Mouse (Mus musculus): ENCODE results near the gene Fscn1. TPM values are rescaled to one million over a fixed set of nuclear protein-coding genes. Genes with fewer than 3 reads are reported as not detected.

Gene Fscn1
- total and polyA plus RNA-seq, 2 experiments = 2.0 to 4.4 TPM

DNA sequence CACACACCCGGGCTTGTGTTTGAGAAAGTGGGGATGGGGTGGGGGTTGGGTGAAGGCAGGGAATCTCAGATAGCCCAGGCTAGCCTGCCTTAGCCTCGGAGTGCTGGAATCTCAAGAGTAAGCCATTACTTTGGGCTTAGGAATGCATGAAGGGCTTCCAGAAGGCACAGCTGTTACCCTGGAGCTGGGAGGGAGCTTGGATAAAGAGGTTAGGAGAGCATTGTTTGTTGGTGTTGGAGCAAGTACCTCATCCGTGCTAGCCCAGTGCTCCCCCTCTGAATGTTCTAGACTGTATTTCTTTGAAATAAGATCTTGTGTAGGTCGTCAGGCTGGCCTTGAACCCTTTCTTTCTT, 30.8 kb upstream of the Fscn1 start:
- peaks cover 11% of the 10 kb centered on the region for H3K4me1 ChIP-seq (ENCODE audit: control insufficient read depth, insufficient read depth, low read length)

GRCm38 (mm10) chr5:142931241-142931745, 28.9 kb upstream of the Fscn1 start:
- Histone ChIP-seq H3K27me3 (ENCODE audit: control insufficient read depth, insufficient read depth, low read length) (no peaks in the 10 kb centered on the region), H3K9ac (ENCODE audit: low read depth, low read length) (peak overlapping the region; percentile 7; the same call in 1 of the 2 replicates), H3K4me1 (ENCODE audit: control insufficient read depth, insufficient read depth, low read length) (peaks cover 20% of the 10 kb centered on the region), H3K79me2 (ENCODE audit: control insufficient read depth, insufficient read depth, low read length) (no peaks in the 10 kb centered on the region), H3K27ac (replicated peaks; ENCODE audit: insufficient read depth, low read depth, low read length) (peak overlapping the region; percentile 34), H3K4me3 (ENCODE audit: insufficient read depth, low read depth, low read length) (no peak overlapping the region), H3K36me3 (ENCODE audit: control insufficient read depth, insufficient read depth, low read length) (no peaks in the 10 kb centered on the region)
- no peak for TF ChIP-seq POLR2A (IDR thresholded peaks at IDR 0.05; ENCODE audit: extremely low read depth, insufficient read depth, low read length)
- peak; percentile 84 for DNase-seq (ENCODE audit: extremely low read depth, low read depth, low spot score)
- WGBS = 21% methylated on average over 9 of the region's 9 CpGs

More for the DNA sequence above, 30.8 kb upstream of the Fscn1 start:
- H3K27ac ChIP-seq (replicated peaks; ENCODE audit: insufficient read depth, low read depth, low read length) = peak overlapping the region; percentile 74
- TF ChIP-seq CTCF (IDR thresholded peaks at IDR 0.05; ENCODE audit: low read depth, low read length) = no peak
- TF ChIP-seq POLR2A (IDR thresholded peaks at IDR 0.05; ENCODE audit: extremely low read depth, insufficient read depth, low read length) = no peak
- H3K27me3 ChIP-seq (ENCODE audit: control insufficient read depth, insufficient read depth, low read length) = no peaks in the 10 kb centered on the region
- peak overlapping the region; percentile 59 for H3K4me3 ChIP-seq (ENCODE audit: insufficient read depth, low read depth, low read length)
- H3K79me2 ChIP-seq (ENCODE audit: control insufficient read depth, insufficient read depth, low read length) = no peaks in the 10 kb centered on the region
- peak overlapping the region; percentile 74 for H3K9ac ChIP-seq (ENCODE audit: low read depth, low read length)
- H3K36me3 ChIP-seq (ENCODE audit: control insufficient read depth, insufficient read depth, low read length) = no peaks in the 10 kb centered on the region
- 26% methylated on average over 4 of the region's 4 CpGs for WGBS
- no peak for DNase-seq (ENCODE audit: extremely low read depth, low read depth, low spot score)

DNA sequence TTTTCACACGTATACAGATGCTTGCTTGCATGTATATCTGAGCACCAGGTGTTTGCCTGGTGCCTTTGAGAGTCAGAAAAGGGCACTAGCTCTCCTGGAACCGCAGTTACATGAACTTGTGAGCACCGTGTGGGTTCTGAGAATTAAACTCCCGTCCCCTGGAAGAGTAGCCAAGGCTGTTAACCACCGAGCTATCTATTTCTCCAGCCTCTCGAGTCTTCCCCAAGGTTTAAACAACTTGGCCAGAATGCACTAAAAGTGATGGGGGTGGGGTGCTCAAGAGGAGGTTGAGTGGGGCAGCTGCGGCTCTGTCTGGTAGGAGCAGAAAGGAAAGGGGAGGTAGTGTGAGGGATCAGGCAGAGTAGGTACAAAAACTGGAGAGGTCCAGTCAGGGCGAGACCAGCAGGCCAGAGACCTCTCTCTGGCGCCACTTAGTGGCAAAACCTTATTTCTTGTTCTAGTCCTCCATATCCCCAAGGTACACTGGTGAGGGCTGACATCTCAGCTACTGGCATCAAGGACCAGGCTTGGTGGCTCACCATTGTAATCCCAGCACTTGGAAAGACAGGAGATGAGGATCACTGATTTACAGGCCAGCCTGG, 28.0 kb upstream of the Fscn1 start:
- no peak overlapping the region for H3K4me3 ChIP-seq (ENCODE audit: insufficient read depth, low read depth, low read length)

GRCm38 (mm10) chr5:142932731-142933130, 27.4 kb upstream of the Fscn1 start:
- no peaks in the 10 kb centered on the region for H3K27me3 ChIP-seq (ENCODE audit: control insufficient read depth, insufficient read depth, low read length)
- no peaks in the 10 kb centered on the region for H3K79me2 ChIP-seq (ENCODE audit: control insufficient read depth, insufficient read depth, low read length)
- H3K36me3 ChIP-seq (ENCODE audit: control insufficient read depth, insufficient read depth, low read length) = no peaks in the 10 kb centered on the region
- WGBS = 21% methylated on average over 8 of the region's 8 CpGs
- no peak overlapping the region for H3K9ac ChIP-seq (ENCODE audit: low read depth, low read length)
- H3K4me3 ChIP-seq (ENCODE audit: insufficient read depth, low read depth, low read length) = no peak overlapping the region
- TF ChIP-seq POLR2A (IDR thresholded peaks at IDR 0.05; ENCODE audit: extremely low read depth, insufficient read depth, low read length) = no peak
- no peak for TF ChIP-seq CTCF (IDR thresholded peaks at IDR 0.05; ENCODE audit: low read depth, low read length)
- H3K4me1 ChIP-seq (ENCODE audit: control insufficient read depth, insufficient read depth, low read length) = peaks cover 20% of the 10 kb centered on the region
- peak; percentile 93 for DNase-seq (ENCODE audit: extremely low read depth, low read depth, low spot score)
- H3K27ac ChIP-seq (replicated peaks; ENCODE audit: insufficient read depth, low read depth, low read length) = peak overlapping the region; percentile 34

More for the DNA sequence above, 28.0 kb upstream of the Fscn1 start:
- Histone ChIP-seq H3K27ac (replicated peaks; ENCODE audit: insufficient read depth, low read depth, low read length) (peak overlapping the region; percentile 34), H3K9ac (ENCODE audit: low read depth, low read length) (no peak overlapping the region; the same call in 1 of the 2 replicates), H3K79me2 (ENCODE audit: control insufficient read depth, insufficient read depth, low read length) (no peaks in the 10 kb centered on the region), H3K27me3 (ENCODE audit: control insufficient read depth, insufficient read depth, low read length) (no peaks in the 10 kb centered on the region), H3K36me3 (ENCODE audit: control insufficient read depth, insufficient read depth, low read length) (no peaks in the 10 kb centered on the region), H3K4me1 (ENCODE audit: control insufficient read depth, insufficient read depth, low read length) (peaks cover 20% of the 10 kb centered on the region)
- 6% methylated on average over 9 of the region's 9 CpGs for WGBS
- peak; percentile 77 for DNase-seq (ENCODE audit: extremely low read depth, low read depth, low spot score)
- TF ChIP-seq CTCF (IDR thresholded peaks at IDR 0.05; ENCODE audit: low read depth, low read length) (peak; percentile 89), POLR2A (IDR thresholded peaks at IDR 0.05; ENCODE audit: extremely low read depth, insufficient read depth, low read length) (no peak)

GRCm38 (mm10) chr5:142935642-142936335, 24.4 kb upstream of the Fscn1 start:
- Histone ChIP-seq H3K4me1 (ENCODE audit: control insufficient read depth, insufficient read depth, low read length) (peaks cover 18% of the 10 kb centered on the region), H3K27ac (replicated peaks; ENCODE audit: insufficient read depth, low read depth, low read length) (peak overlapping the region; percentile 50), H3K9ac (ENCODE audit: low read depth, low read length) (peak overlapping the region; percentile 56), H3K79me2 (ENCODE audit: control insufficient read depth, insufficient read depth, low read length) (no peaks in the 10 kb centered on the region), H3K27me3 (ENCODE audit: control insufficient read depth, insufficient read depth, low read length) (no peaks in the 10 kb centered on the region), H3K36me3 (ENCODE audit: control insufficient read depth, insufficient read depth, low read length) (no peaks in the 10 kb centered on the region), H3K4me3 (ENCODE audit: insufficient read depth, low read depth, low read length) (peak overlapping the region; percentile 4; the same call in 1 of the 2 replicates)
- DNase-seq (ENCODE audit: extremely low read depth, low read depth, low spot score) = peak; percentile 87
- TF ChIP-seq CTCF (IDR thresholded peaks at IDR 0.05; ENCODE audit: low read depth, low read length) = peak; percentile 64
- 0 out of 2 replicates have a peak, but pooled peaks have one; percentile 11 for TF ChIP-seq POLR2A (IDR thresholded peaks at IDR 0.05; ENCODE audit: extremely low read depth, insufficient read depth, low read length)
- 17% methylated on average over 13 of the region's 13 CpGs for WGBS
